Mouse (Mus musculus): Measurements from ENCODE around the gene Nrxn1. TPM values are rescaled to one million over a fixed set of nuclear protein-coding genes. Genes with fewer than 3 reads are reported as not detected.

Nrxn1 gene
- total RNA-seq, 2 experiments from 2014 or later, result 571 to 623 TPM

GRCm38 (mm10) chr17:90390316-90391212, 702.3 kb downstream of the Nrxn1 start:
- intact Hi-C loops (cut with DNase I), result no loop called here
- no peak for DNase-seq (ENCODE audit: low spot score in 2 of 2)

GRCm38 (mm10) chr17:90384856-90385255, 708.0 kb downstream of the Nrxn1 start:
- DNase-seq (ENCODE audit: low spot score in 2 of 2), result no peak
- intact Hi-C loops (cut with DNase I), result no loop called here

GRCm38 (mm10) chr17:90382496-90383443, 710.1 kb downstream of the Nrxn1 start:
- intact Hi-C loops (cut with DNase I), result no loop called here
- DNase-seq (ENCODE audit: low spot score in 2 of 2), result no peak

DNA sequence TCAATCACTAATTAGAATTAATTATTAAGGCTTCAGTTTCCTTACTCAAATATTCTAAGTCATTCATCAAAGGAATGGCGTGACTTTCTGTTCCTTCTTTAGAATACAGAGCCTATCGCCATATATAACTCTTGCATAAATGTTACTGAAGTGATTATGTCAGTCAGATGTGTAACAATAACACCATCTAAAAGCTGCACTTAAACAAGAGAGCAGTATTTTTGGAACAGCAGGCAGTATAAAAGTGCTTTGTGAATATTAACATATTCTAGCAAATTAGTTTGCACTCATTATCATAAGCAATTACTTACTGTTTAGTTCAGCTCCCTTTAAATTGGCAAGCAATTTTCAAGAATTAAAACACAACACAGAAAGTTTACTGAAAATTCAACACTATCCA, 716.3 kb downstream of the Nrxn1 start:
- intact Hi-C loops (cut with DNase I), result no loop called here
- no peak for DNase-seq (ENCODE audit: low spot score in 2 of 2)

DNA sequence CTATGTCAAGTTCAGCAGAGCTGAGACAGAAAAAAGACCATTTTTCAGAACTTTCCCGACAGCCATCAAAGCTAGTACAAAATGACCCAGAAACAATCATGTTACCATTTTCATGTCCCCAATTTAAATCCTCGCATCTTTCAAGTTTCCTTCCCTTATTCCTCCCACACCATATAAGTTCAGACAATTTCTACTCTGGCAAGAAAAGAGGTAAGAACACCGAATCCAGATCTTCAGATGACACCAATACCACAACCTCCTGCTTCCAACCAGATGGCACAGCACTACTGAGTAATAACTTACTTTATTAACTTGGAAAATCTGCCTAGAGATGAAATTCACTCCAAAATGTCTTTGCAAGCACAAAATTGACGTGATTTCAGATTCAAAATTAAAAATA, 730.7 kb downstream of the Nrxn1 start:
- no peak for DNase-seq (ENCODE audit: low spot score in 2 of 2)
- intact Hi-C loops (cut with DNase I), result no loop called here

- intact Hi-C loops (cut with DNase I), result no loop called here
- DNase-seq (ENCODE audit: low spot score in 2 of 2), result no peak
Observed at GRCm38 (mm10) chr17:90349385-90350095, 743.3 kb downstream of the Nrxn1 start.

DNA sequence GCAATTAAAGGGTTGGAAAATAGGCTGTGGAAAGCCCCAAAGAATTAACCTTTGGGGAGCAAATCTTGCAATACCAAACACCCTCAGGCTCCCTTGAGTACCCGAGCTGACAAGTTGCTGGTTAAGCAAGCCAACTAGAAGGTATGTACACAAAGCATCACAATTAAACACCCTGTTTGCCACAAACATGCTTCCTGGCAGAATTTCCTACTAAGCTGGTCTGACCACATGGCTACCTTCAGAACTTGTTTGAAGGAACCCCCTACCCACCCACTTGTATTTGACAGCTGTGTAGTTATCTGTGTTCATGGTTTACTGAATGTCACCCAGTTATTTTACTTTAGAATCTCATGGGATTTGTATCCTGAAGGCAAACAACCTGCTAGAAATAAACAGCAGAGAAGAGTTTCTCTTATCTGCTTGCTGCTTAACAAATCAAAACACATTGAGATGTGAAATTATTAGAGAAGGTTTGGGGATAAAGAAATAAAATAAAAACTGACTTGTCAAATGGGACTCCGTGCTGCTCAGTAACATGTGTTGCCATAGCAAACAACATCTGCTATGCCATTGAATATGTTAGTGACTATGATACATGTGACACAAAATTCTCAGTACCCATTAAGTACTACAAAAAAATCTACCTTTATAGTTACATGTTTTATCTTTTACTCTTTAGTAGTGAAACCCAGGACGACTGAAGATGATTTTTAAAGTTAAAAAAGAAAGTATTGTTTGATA, 746.0 kb downstream of the Nrxn1 start:
- DNase-seq (ENCODE audit: low spot score in 2 of 2), result no peak

GRCm38 (mm10) chr17:90333445-90333844, 759.4 kb downstream of the Nrxn1 start:
- no peak for DNase-seq (ENCODE audit: low spot score in 2 of 2)
- intact Hi-C loops (cut with DNase I), result no loop called here

More for the DNA sequence above, 746.0 kb downstream of the Nrxn1 start:
- intact Hi-C loops (cut with DNase I), result no loop called here

GRCm38 (mm10) chr17:90323674-90324073, 769.2 kb downstream of the Nrxn1 start:
- intact Hi-C loops (cut with DNase I), result no loop called here
- no peak for DNase-seq (ENCODE audit: low spot score in 2 of 2)

- intact Hi-C loops (cut with DNase I), result no loop called here
Observed at GRCm38 (mm10) chr17:90272225-90272624, 820.6 kb downstream of the Nrxn1 start.

GRCm38 (mm10) chr17:90271165-90271564, 821.7 kb downstream of the Nrxn1 start:
- DNase-seq (ENCODE audit: low spot score in 2 of 2), result no peak
- intact Hi-C loops (cut with DNase I), result no loop called here

More at GRCm38 (mm10) chr17:90272225-90272624, 820.6 kb downstream of the Nrxn1 start:
- no peak for DNase-seq (ENCODE audit: low spot score in 2 of 2)

DNA sequence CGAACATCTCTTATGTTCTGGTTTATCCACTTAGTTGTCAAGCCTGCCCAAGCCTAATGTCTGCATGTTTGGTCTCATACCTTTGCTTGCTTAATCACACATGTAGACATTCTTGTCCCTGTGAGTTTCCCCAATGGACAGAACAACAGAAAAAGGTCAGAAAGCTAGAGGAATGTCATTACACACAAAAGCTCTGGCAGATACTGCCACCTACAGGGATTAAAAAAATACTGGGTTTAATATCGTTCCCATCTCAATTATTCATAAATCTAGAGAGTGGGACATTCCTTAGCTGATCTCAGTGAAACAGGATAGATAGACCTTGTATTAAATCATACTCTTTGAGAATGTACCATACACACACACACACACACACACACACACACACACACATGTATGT, 823.7 kb downstream of the Nrxn1 start:
- no peak for DNase-seq (ENCODE audit: low spot score in 2 of 2)
- intact Hi-C loops (cut with DNase I), result no loop called here

GRCm38 (mm10) chr17:90253451-90254131, 839.3 kb downstream of the Nrxn1 start:
- no peak for DNase-seq (ENCODE audit: low spot score in 2 of 2)
- intact Hi-C loops (cut with DNase I), result no loop called here

DNA sequence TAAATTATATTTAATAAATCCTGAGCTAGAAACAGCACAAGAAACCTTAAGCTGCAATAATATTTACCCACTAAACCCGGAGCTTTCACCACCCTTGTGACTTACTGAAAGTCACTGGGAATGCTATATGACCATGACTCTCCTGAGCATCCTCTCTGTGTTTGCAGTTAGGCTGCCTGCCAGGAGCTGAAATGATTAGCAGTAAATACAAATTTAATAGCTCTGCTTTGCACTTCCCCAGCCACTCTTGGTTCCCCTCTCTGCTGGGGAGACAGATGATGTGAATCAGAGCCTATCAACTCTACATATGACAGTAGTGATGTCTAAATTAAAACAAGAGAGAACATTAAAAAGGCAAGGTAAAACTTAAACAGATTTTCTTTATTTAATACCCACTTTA, 840.7 kb downstream of the Nrxn1 start:
- intact Hi-C loops (cut with DNase I), result no loop called here
- DNase-seq (ENCODE audit: low spot score in 2 of 2), result no peak

DNA sequence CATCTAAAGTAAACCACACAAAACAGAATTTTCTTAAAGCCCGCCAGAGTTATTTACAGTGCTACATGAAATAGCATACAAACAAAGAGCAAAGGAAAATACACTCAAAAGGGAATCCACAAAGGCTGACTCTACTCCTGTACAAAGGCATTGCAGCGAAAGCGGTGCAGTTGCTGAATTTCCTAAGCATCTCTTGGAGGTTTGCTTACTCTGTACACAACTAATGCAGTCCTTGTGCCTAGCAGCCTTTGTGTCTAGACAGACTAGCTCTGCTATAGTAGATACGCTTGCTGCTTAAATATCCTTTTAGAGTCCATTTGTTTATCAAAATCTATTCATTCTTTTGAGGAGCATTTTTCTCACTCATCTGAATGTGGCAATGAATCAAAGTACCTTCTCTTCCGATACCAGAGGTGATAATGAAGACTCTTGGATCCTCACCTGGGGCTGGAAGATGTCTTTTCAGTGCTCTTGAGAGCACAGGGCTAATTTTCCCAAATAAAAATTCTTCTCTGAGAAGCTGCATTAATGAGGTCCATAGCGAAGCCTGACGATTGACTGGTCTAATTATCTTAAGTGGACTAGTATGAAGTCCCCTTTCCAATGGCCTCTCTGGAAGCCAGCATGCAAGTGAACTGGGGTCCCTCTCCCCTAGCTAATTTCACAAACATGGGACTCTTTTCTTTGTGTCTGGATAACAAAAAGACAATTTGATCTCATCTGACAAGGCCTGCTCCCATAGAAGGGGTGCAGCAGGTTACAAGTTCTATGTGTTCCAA, 845.6 kb downstream of the Nrxn1 start:
- DNase-seq (ENCODE audit: low spot score in 2 of 2), result no peak
- intact Hi-C loops (cut with DNase I), result no loop called here

DNA sequence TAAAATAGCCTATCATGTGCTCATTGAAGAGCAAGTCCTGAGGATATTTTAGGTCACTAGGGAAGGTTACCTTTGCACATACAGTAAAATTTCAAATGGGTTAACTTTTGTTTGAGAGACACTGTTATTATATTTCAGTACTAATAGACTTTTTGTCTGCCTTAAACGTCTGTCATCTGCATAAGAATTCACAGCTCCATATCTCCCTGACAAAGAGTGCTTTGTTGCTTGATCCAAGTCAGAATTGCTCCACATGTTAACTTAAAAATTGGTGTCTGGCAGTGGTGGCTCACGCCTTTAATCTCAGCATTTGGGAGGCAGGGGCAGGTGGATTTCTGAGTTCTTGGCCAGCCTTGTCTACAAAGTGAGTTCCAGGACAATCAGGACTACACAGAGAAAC, 848.5 kb downstream of the Nrxn1 start:
- intact Hi-C loops (cut with DNase I), result no loop called here
- DNase-seq (ENCODE audit: low spot score in 2 of 2), result no peak

- DNase-seq (ENCODE audit: low spot score in 2 of 2), result no peak
- intact Hi-C loops (cut with DNase I), result no loop called here
Observed at GRCm38 (mm10) chr17:90238964-90239363, 853.9 kb downstream of the Nrxn1 start.

- DNase-seq (ENCODE audit: low spot score in 2 of 2), result no peak
- intact Hi-C loops (cut with DNase I), result no loop called here
Observed at GRCm38 (mm10) chr17:90238517-90238916, 854.4 kb downstream of the Nrxn1 start.
